15 mouse cellular contexts compared by ENCODE assay signal in genomic region chr1:136868955-136869354, GRCm38 (mm10).
DNase-seq lines count a peak whose midpoint lies in the region; ATAC-seq and TF ChIP-seq lines count a peak whose summit lies in the region.
"Had no signal": no experiment of that assay in that cellular context is flagged by ENCODE, and none has a peak within 500 bp of the region (broad histone marks: within the 10 kb centered on the region; RNA-seq: fewer than 3 reads in every experiment).

No protein-coding gene starts in this region.

- H3K4me1 ChIP-seq in forebrain, embryonic 14.5 days (ENCODE audit: control insufficient read depth, insufficient read depth, low read length): no peaks in the 10 kb centered on the region
- H3K4me1 ChIP-seq in forebrain, embryonic 15.5 days: no peaks in the 10 kb centered on the region
- no peaks in the 10 kb centered on the region for H3K4me1 ChIP-seq in kidney, adult 2 months (ENCODE audit: control insufficient read depth, insufficient read depth, low read length)
- peaks cover 10% of the 10 kb centered on the region for H3K4me1 ChIP-seq in heart, embryonic 10.5 days
- H3K4me1 ChIP-seq in forebrain, embryonic 11.5 days (replicated peaks; ENCODE audit: control insufficient read depth, insufficient read depth, low read length): no peaks in the 10 kb centered on the region
- H3K4me1 ChIP-seq: hindbrain, embryonic 15.5 days; midbrain, embryonic 15.5 days had no signal

- peak; percentile 8 for DNase-seq in forebrain, embryonic 14.5 days (ENCODE audit: low spot score)
- DNase-seq in kidney, postnatal 4 days: peak; percentile 14 to 27
- no peak for DNase-seq in kidney, adult 2 months
- no peak for DNase-seq in heart, embryonic 10.5 days (ENCODE audit: low spot score)
- DNase-seq in heart, postnatal 14 days: peak; percentile 62 to 67
- no peak for DNase-seq in forebrain, embryonic 11.5 days (ENCODE audit: low spot score)
- DNase-seq in yolk sac, embryonic 10.5 days (ENCODE audit: low spot score): no peak
- DNase-seq: kidney, adult 9 months; layer of hippocampus, adult 9-11 months; liver had no signal

- no peak for ATAC-seq in forebrain, embryonic 14.5 days
- no peak for ATAC-seq in forebrain, embryonic 15.5 days (replicated peaks)
- no peak for ATAC-seq in forebrain, embryonic 11.5 days (replicated peaks; ENCODE audit: low FRiP score)
- ATAC-seq: midbrain, embryonic 15.5 days; Patski had no signal

- no peak overlapping the region for H3K4me3 ChIP-seq in forebrain, embryonic 14.5 days (ENCODE audit: low read depth, low read length)
- no peak overlapping the region for H3K4me3 ChIP-seq in forebrain, embryonic 15.5 days
- H3K4me3 ChIP-seq in kidney, adult 2 months (ENCODE audit: insufficient read depth, low read depth, low read length): no peak overlapping the region
- no peak overlapping the region for H3K4me3 ChIP-seq in heart, embryonic 10.5 days
- no peak overlapping the region for H3K4me3 ChIP-seq in forebrain, embryonic 11.5 days (ENCODE audit: low read depth, low read length)
- H3K4me3 ChIP-seq: hindbrain, embryonic 15.5 days; lung, embryonic 15.5 days; midbrain, embryonic 15.5 days had no signal

- WGBS in forebrain, embryonic 14.5 days: 66% methylated on average over 6 of the region's 6 CpGs
- 57% methylated on average over 6 of the region's 6 CpGs for WGBS in forebrain, embryonic 15.5 days
- WGBS in kidney, adult 2 months: 45% methylated on average over 6 of the region's 6 CpGs
- WGBS in heart, embryonic 10.5 days: 37% methylated on average over 6 of the region's 6 CpGs
- WGBS in forebrain, embryonic 11.5 days: 84% methylated on average over 6 of the region's 6 CpGs

- H3K36me3 ChIP-seq in forebrain, embryonic 14.5 days (ENCODE audit: control insufficient read depth, insufficient read depth, low read length): no peaks in the 10 kb centered on the region
- no peaks in the 10 kb centered on the region for H3K36me3 ChIP-seq in forebrain, embryonic 15.5 days
- H3K36me3 ChIP-seq in kidney, adult 2 months (ENCODE audit: control insufficient read depth, insufficient read depth, low read length): no peaks in the 10 kb centered on the region
- no peaks in the 10 kb centered on the region for H3K36me3 ChIP-seq in heart, embryonic 10.5 days
- H3K36me3 ChIP-seq in forebrain, embryonic 11.5 days (ENCODE audit: control insufficient read depth, insufficient read depth, low read length): no peaks in the 10 kb centered on the region
- H3K36me3 ChIP-seq: hindbrain, embryonic 15.5 days; lung, embryonic 15.5 days; midbrain, embryonic 15.5 days had no signal

- TF ChIP-seq CTCF in kidney, adult 2 months (conservative IDR thresholded peaks at IDR 0.05; ENCODE audit: insufficient read depth, insufficient read length, low read depth, low read length): no peak

- no peak overlapping the region for H3K9ac ChIP-seq in forebrain, embryonic 14.5 days (ENCODE audit: low read length)
- no peak overlapping the region for H3K9ac ChIP-seq in forebrain, embryonic 15.5 days (replicated peaks)
- H3K9ac ChIP-seq in forebrain, embryonic 11.5 days (ENCODE audit: low read length): no peak overlapping the region
- H3K9ac ChIP-seq: hindbrain, embryonic 15.5 days; lung, embryonic 15.5 days; midbrain, embryonic 15.5 days had no signal

- H3K9me3 ChIP-seq in forebrain, embryonic 14.5 days (replicated peaks; ENCODE audit: control insufficient read depth, low read length): no peaks in the 10 kb centered on the region
- no peaks in the 10 kb centered on the region for H3K9me3 ChIP-seq in forebrain, embryonic 15.5 days
- H3K9me3 ChIP-seq in heart, embryonic 10.5 days: no peaks in the 10 kb centered on the region
- H3K9me3 ChIP-seq in forebrain, embryonic 11.5 days (ENCODE audit: control insufficient read depth, low read length): no peaks in the 10 kb centered on the region
- H3K9me3 ChIP-seq: hindbrain, embryonic 15.5 days; lung, embryonic 15.5 days; midbrain, embryonic 15.5 days had no signal

- H3K27me3 ChIP-seq in forebrain, embryonic 14.5 days (replicated peaks; ENCODE audit: control insufficient read depth, insufficient read depth, low read length): no peaks in the 10 kb centered on the region
- H3K27me3 ChIP-seq in forebrain, embryonic 15.5 days: no peaks in the 10 kb centered on the region
- H3K27me3 ChIP-seq in kidney, adult 2 months (replicated peaks; ENCODE audit: control insufficient read depth, insufficient read depth, low read length): no peaks in the 10 kb centered on the region; the same call in 1 of the 2 replicates
- H3K27me3 ChIP-seq in heart, embryonic 10.5 days (ENCODE audit: insufficient read depth, poor library complexity, severe bottlenecking): no peaks in the 10 kb centered on the region
- H3K27me3 ChIP-seq in forebrain, embryonic 11.5 days (ENCODE audit: control insufficient read depth, insufficient read depth, low read length): no peaks in the 10 kb centered on the region
- H3K27me3 ChIP-seq: hindbrain, embryonic 15.5 days; lung, embryonic 15.5 days; midbrain, embryonic 15.5 days; Patski had no signal

- TF ChIP-seq POLR2A in kidney, adult 2 months (IDR thresholded peaks at IDR 0.05; ENCODE audit: low read depth, low read length): no peak

- H3K4me2 ChIP-seq in forebrain, embryonic 14.5 days (ENCODE audit: low read length): no peak overlapping the region
- no peak overlapping the region for H3K4me2 ChIP-seq in forebrain, embryonic 15.5 days (replicated peaks)
- no peak overlapping the region for H3K4me2 ChIP-seq in forebrain, embryonic 11.5 days (ENCODE audit: low read depth, low read length, severe bottlenecking)
- H3K4me2 ChIP-seq: hindbrain, embryonic 15.5 days; lung, embryonic 15.5 days; midbrain, embryonic 15.5 days had no signal

- H3K27ac ChIP-seq in forebrain, embryonic 14.5 days (ENCODE audit: low read depth, low read length): no peak overlapping the region
- no peak overlapping the region for H3K27ac ChIP-seq in forebrain, embryonic 15.5 days (replicated peaks)
- H3K27ac ChIP-seq in kidney, adult 2 months (ENCODE audit: insufficient read depth, low read depth, low read length): no peak overlapping the region
- peak overlapping the region; percentile 64 for H3K27ac ChIP-seq in heart, embryonic 10.5 days
- no peak overlapping the region for H3K27ac ChIP-seq in forebrain, embryonic 11.5 days (ENCODE audit: low read depth, low read length)
- H3K27ac ChIP-seq: hindbrain, embryonic 15.5 days; lung, embryonic 15.5 days; midbrain, embryonic 15.5 days had no signal

- intact Hi-C loops in heart, postnatal 14 days (cut with DNase I): loop anchor here (5.0 kb wide), 1 partner anchor 77 kb away; no protein-coding TSS in a partner anchor

Comparison
In these comparisons a context has a peak if more than half of its experiments do, and no peak if none do; other contexts are left out.
1. DNase-seq: peak in forebrain, embryonic 14.5 days (single experiment), kidney, postnatal 4 days (2 of 2) and heart, postnatal 14 days (2 of 2); none in kidney, adult 2 months (single experiment), heart, embryonic 10.5 days (single experiment), forebrain, embryonic 11.5 days (single experiment) and yolk sac, embryonic 10.5 days (single experiment).